Mouse (Mus musculus) urinary bladder, adult 18-20 months (tissue): Measurements from ENCODE around the gene Zfp113.

Experiments
- DNase-seq, 2 experiments: peaks; one replicate each; pipeline ENCODE4 v3.0.0; 2022; ENCODE audit warnings: low spot score in 2 of 2, mixed read lengths in 2 of 2

Gene Zfp113

GRCm38 (mm10) chr5:138155443-138155976 is at the start of gene Zfp113:
Gene Zfp113, minus strand, starts transcription at chr5:138155744.
- DNase-seq, result peak; percentile 78 to 84

- no peak for DNase-seq
These were observed 46.5 kb upstream of the Zfp113 start for GRCm38 (mm10) chr5:138202086-138202485.

- no peak for DNase-seq
These were observed 44.0 kb upstream of the Zfp113 start for GRCm38 (mm10) chr5:138199576-138199975.

- no peak for DNase-seq
These were observed 39.9 kb upstream of the Zfp113 start for GRCm38 (mm10) chr5:138195463-138195862.

- peak in 1 of 2 experiments; percentile 21 for DNase-seq
These were observed 39.3 kb upstream of the Zfp113 start for GRCm38 (mm10) chr5:138194755-138195345.

GRCm38 (mm10) chr5:138193771-138194727 is 38.5 kb upstream of the Zfp113 start, which contains the start of gene Mblac1:
Gene Mblac1, plus strand, starts transcription at chr5:138194314.
- peak; percentile 75 to 84 for DNase-seq

- peak; percentile 17 to 45 for DNase-seq
These were observed 32.2 kb upstream of the Zfp113 start for GRCm38 (mm10) chr5:138187661-138188306.

GRCm38 (mm10) chr5:138186950-138187638 is 31.6 kb upstream of the Zfp113 start, which contains the start of the genes Taf6 and Cnpy4:
Gene Taf6, minus strand, starts transcription at chr5:138187451.
Gene Cnpy4, plus strand, starts transcription at chr5:138187485.
- DNase-seq, result peak; percentile 78 to 79

GRCm38 (mm10) chr5:138173217-138173616 is 17.7 kb upstream of the Zfp113 start:
- DNase-seq, result no peak

GRCm38 (mm10) chr5:138171695-138172491 is 16.3 kb upstream of the Zfp113 start, which contains the start of the genes Ap4m1 and Mcm7:
Gene Ap4m1, plus strand, starts transcription at chr5:138172002.
Gene Mcm7, minus strand, starts transcription at chr5:138172422.
- peak; percentile 97 to 98 for DNase-seq

- peak; percentile 93 to 94 for DNase-seq
These were observed 15.5 kb upstream of the Zfp113 start for GRCm38 (mm10) chr5:138170936-138171561.

- DNase-seq, result no peak
These were observed 10.1 kb upstream of the Zfp113 start for GRCm38 (mm10) chr5:138165594-138165993.

GRCm38 (mm10) chr5:138163610-138164009 is 8.1 kb upstream of the Zfp113 start:
- no peak for DNase-seq

GRCm38 (mm10) chr5:138163046-138163445 is 7.5 kb upstream of the Zfp113 start:
- no peak for DNase-seq

- DNase-seq, result peak; percentile 91 to 93
These were observed 5.5 kb upstream of the Zfp113 start, which contains the start of gene Cops6 for GRCm38 (mm10) chr5:138160842-138161665. Gene Cops6, plus strand, starts transcription at chr5:138161071.

- no peak for DNase-seq
These were observed 4.7 kb upstream of the Zfp113 start for GRCm38 (mm10) chr5:138160224-138160762.

- no peak for DNase-seq
These were observed 1.2 kb downstream of the Zfp113 start for GRCm38 (mm10) chr5:138154390-138154789.

GRCm38 (mm10) chr5:138138585-138138984 is 17.0 kb downstream of the Zfp113 start:
- no peak for DNase-seq
